Comparison of ENCODE assay signal across 22 mouse cellular contexts in the genomic region with DNA sequence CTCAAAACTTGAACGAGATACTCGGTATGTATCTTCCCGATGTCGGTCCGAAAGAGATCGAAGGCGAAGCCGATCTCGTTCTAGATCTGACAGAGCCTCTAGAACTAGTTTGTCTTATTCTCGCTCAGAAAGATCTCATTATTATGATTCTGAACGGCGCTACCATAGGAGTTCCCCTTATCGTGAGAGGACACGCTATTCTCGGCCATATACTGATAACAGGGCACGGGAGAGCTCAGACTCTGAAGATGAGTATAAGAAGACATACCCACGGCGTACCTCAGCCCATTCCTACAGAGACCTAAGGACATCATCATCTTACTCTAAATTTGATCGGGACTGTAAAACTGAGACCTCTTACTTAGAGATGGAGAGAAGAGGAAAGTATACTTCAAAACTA. TPM values are rescaled to one million over a fixed set of nuclear protein-coding genes. Genes with fewer than 3 reads are reported as not detected.
DNase-seq lines count a peak whose midpoint lies in the region; ATAC-seq and TF ChIP-seq lines count a peak whose summit lies in the region.
"Had no signal": no experiment of that assay in that cellular context is flagged by ENCODE, and none has a peak within 500 bp of the region (broad histone marks: within the 10 kb centered on the region; RNA-seq: fewer than 3 reads in every experiment).

No protein-coding gene starts in this region.

- no peak for TF ChIP-seq CTCF in liver, embryonic 14.5 days (IDR thresholded peaks at IDR 0.05; ENCODE audit: low read depth)

- H3K4me2 ChIP-seq in liver, embryonic 14.5 days (ENCODE audit: low read depth): peak overlapping the region; percentile 38
- H3K4me2 ChIP-seq: embryonic facial prominence, embryonic 13.5 days; forebrain, embryonic 12.5 days; heart, embryonic 11.5 days; heart, embryonic 15.5 days had no signal

- H3K36me3 ChIP-seq in liver, embryonic 14.5 days (replicated peaks; ENCODE audit: control insufficient read depth, insufficient read depth, low read depth): peaks cover 56% of the 10 kb centered on the region

- intact Hi-C loops in heart, postnatal 25 days (cut with DNase I): no loop called here

- ATAC-seq in erythroid progenitor cell, adult 5-6 weeks (replicated peaks; ENCODE audit: low FRiP score, poor library complexity, severe bottlenecking): peak; percentile 83
- peak; percentile 74 for ATAC-seq in liver, embryonic 14.5 days (ENCODE audit: insufficient read depth)
- ATAC-seq in megakaryocyte-erythroid progenitor cell, adult 5-6 weeks (replicated peaks; ENCODE audit: low FRiP score, low TSS enrichment, poor library complexity, severe bottlenecking): peak; percentile 72
- ATAC-seq: activated CD4-positive, CD25-positive, alpha-beta regulatory T cell, adult 4 months; forebrain, embryonic 16.5 days; hindbrain, embryonic 16.5 days; Patski had no signal

- H3K9ac ChIP-seq in liver, embryonic 14.5 days (replicated peaks): no peak overlapping the region
- H3K9ac ChIP-seq: embryonic facial prominence, embryonic 13.5 days; forebrain, embryonic 12.5 days; heart, embryonic 15.5 days had no signal

- H3K27me3 ChIP-seq in liver, embryonic 14.5 days (ENCODE audit: control insufficient read depth, insufficient read depth, low read length): no peaks in the 10 kb centered on the region
- H3K27me3 ChIP-seq: CH12.LX; embryonic facial prominence, embryonic 13.5 days; forebrain, embryonic 12.5 days; heart, embryonic 15.5 days; Patski had no signal

- WGBS in liver, embryonic 14.5 days (ENCODE audit: insufficient replicate concordance): 73% methylated on average over 19 of the region's 19 CpGs

- DNase-seq in c-Kit-positive CD71-positive TER-119-positive erythroid progenitor cells, embryonic 14.5 days (ENCODE audit: low spot score): peak; percentile 40
- peak in 1 of 3 experiments; percentile 26 for DNase-seq in liver, embryonic 14.5 days (ENCODE audit: low read depth in 3 of 3, low spot score in 3 of 3)
- DNase-seq in right cerebral cortex, postnatal 36 days (ENCODE audit: low spot score in 2 of 2): no peak
- no peak for DNase-seq in heart, postnatal 25 days (ENCODE audit: low spot score)
- DNase-seq: adrenal gland, postnatal 14 days; cerebellum, adult 18-20 months; cerebellum, adult 9-11 months; cerebellum, postnatal 36 days; gastrocnemius, postnatal 10 days; heart, adult 2 months; heart, postnatal 14 days had no signal

- no peak overlapping the region for H3K4me3 ChIP-seq in liver, embryonic 14.5 days (ENCODE audit: insufficient read depth in 1 of 2, low read depth in 2 of 2, low read length in 2 of 2)
- H3K4me3 ChIP-seq: embryonic facial prominence, embryonic 13.5 days; forebrain, embryonic 12.5 days; heart, adult 2 months; heart, embryonic 15.5 days had no signal

- TF ChIP-seq EP300 in liver, embryonic 14.5 days (IDR thresholded peaks at IDR 0.05; ENCODE audit: low read depth): 0 out of 2 replicates have a peak, but pooled peaks have one; percentile 26

- H3K9me3 ChIP-seq in liver, embryonic 14.5 days (ENCODE audit: control insufficient read depth, low read length): no peaks in the 10 kb centered on the region
- H3K9me3 ChIP-seq: embryonic facial prominence, embryonic 13.5 days; forebrain, embryonic 12.5 days; heart, embryonic 15.5 days had no signal

- no peaks in the 10 kb centered on the region; a peak in 1 of 4 replicates for H3K4me1 ChIP-seq in liver, embryonic 14.5 days (replicated peaks; ENCODE audit: control insufficient read depth in 2 of 2, insufficient read depth in 2 of 2, low read length in 1 of 2)
- H3K4me1 ChIP-seq: embryonic facial prominence, embryonic 13.5 days had no signal

- no peak overlapping the region for H3K27ac ChIP-seq in liver, embryonic 14.5 days
- H3K27ac ChIP-seq: embryonic facial prominence, embryonic 13.5 days; forebrain, embryonic 12.5 days; heart, adult 2 months; heart, embryonic 15.5 days had no signal

RNA-seq across cellular contexts. Expression of a gene that starts 15.9 kb away (rescaled TPM):
- 157 and 174 TPM in 2 replicates for total RNA-seq in erythroid progenitor cell, adult 5-6 weeks (2015; ENCODE audit: low replicate concordance)
- 279 and 283 TPM in 2 replicates for total RNA-seq in erythroid progenitor cell, adult 5-6 weeks (2017; ENCODE audit: low replicate concordance)
- polyA plus RNA-seq in liver, embryonic 14.5 days (2012; rRNA removed): 21.4 and 25.0 TPM in 2 replicates
- 12.4 and 14.2 TPM in 2 replicates for polyA plus RNA-seq in liver, embryonic 14.5 days (2014; fragmentation: Nextera tagmentation; extraction: Ambion mirVana)
- total RNA-seq in megakaryocyte-erythroid progenitor cell, adult 5-6 weeks (2014; fragmentation: Nextera tagmentation): 146 and 168 TPM in 2 replicates
- 189 and 248 TPM in 2 replicates for total RNA-seq in megakaryocyte-erythroid progenitor cell, adult 5-6 weeks (2017)
- total RNA-seq in heart, postnatal 25 days (2021): 10 to 100 TPM; 38.0 to 49.8 TPM
